Mouse (Mus musculus) lung, postnatal 14 days (tissue): ENCODE measurements at regions not wholly inside any gene's neighbourhood (a gene's known extent, or its start where the extent isn't known, plus 50 kb on each side); places are given as distances from the start of the nearest gene placed in this dataset.

ENCODE experiments used
- DNase-seq: peaks from one replicate; pipeline ENCODE4 v3.0.0; 2021

GRCm38 (mm10) chr19:53442756-53443654, 52.6 kb upstream of the Smndc1 start:
- no peak for DNase-seq

GRCm38 (mm10) chr19:53442132-53442610, 51.8 kb upstream of the Smndc1 start:
- DNase-seq, result no peak

- no peak for DNase-seq
Measured at GRCm38 (mm10) chr19:53441449-53442131, 51.2 kb upstream of the Smndc1 start.

GRCm38 (mm10) chr19:53440327-53441055, 50.1 kb upstream of the Smndc1 start:
- DNase-seq, result no peak
